Mouse (Mus musculus): ENCODE data around the gene Jazf1. TPM values are rescaled to one million over a fixed set of nuclear protein-coding genes. Genes with fewer than 3 reads are reported as not detected.

The Jazf1 gene
- polyA plus RNA-seq, 1 experiment from 2014 or later, result 10.0 TPM

GRCm38 (mm10) chr6:52851975-52852374, 216.5 kb downstream of the Jazf1 start:
- Histone ChIP-seq H3K36me3 (ENCODE audit: control insufficient read depth, insufficient read depth, low read length) (no peaks in the 10 kb centered on the region), H3K4me3 (ENCODE audit: low read depth, low read length) (no peak overlapping the region), H3K9me3 (ENCODE audit: control insufficient read depth, low read length) (no peaks in the 10 kb centered on the region), H3K27ac (ENCODE audit: low read depth, low read length) (0 out of 2 replicates have a peak overlapping the region, but pooled peaks have one; percentile 45), H3K4me1 (replicated peaks; ENCODE audit: control insufficient read depth, insufficient read depth, low read length) (peaks cover 3% of the 10 kb centered on the region), H3K27me3 (ENCODE audit: control insufficient read depth, insufficient read depth, low read length) (no peaks in the 10 kb centered on the region), H3K9ac (ENCODE audit: low read depth, low read length) (no peak overlapping the region), H3K4me2 (replicated peaks; ENCODE audit: low read depth, low read length) (no peak overlapping the region)
- WGBS, result 50% methylated on average over 3 of the region's 3 CpGs
- DNase-seq (ENCODE audit: low spot score) (no peak), ATAC-seq (ENCODE audit: low FRiP score) (no peak)

GRCm38 (mm10) chr6:52851019-52851418, 217.4 kb downstream of the Jazf1 start:
- Histone ChIP-seq H3K27me3 (ENCODE audit: control insufficient read depth, insufficient read depth, low read length) (no peaks in the 10 kb centered on the region), H3K9me3 (ENCODE audit: control insufficient read depth, low read length) (no peaks in the 10 kb centered on the region), H3K27ac (ENCODE audit: low read depth, low read length) (no peak overlapping the region), H3K36me3 (ENCODE audit: control insufficient read depth, insufficient read depth, low read length) (no peaks in the 10 kb centered on the region), H3K4me2 (replicated peaks; ENCODE audit: low read depth, low read length) (no peak overlapping the region), H3K4me1 (replicated peaks; ENCODE audit: control insufficient read depth, insufficient read depth, low read length) (peaks cover 3% of the 10 kb centered on the region), H3K4me3 (ENCODE audit: low read depth, low read length) (no peak overlapping the region), H3K9ac (ENCODE audit: low read depth, low read length) (no peak overlapping the region)
- ATAC-seq (ENCODE audit: low FRiP score) (no peak), DNase-seq (ENCODE audit: low spot score) (no peak)
- WGBS, result 71% methylated on average over 5 of the region's 5 CpGs

- DNase-seq (ENCODE audit: low spot score), result no peak
- Histone ChIP-seq H3K36me3 (ENCODE audit: control insufficient read depth, insufficient read depth, low read length) (no peaks in the 10 kb centered on the region), H3K4me2 (replicated peaks; ENCODE audit: low read depth, low read length) (no peak overlapping the region), H3K4me1 (replicated peaks; ENCODE audit: control insufficient read depth, insufficient read depth, low read length) (peaks cover 3% of the 10 kb centered on the region), H3K27me3 (ENCODE audit: control insufficient read depth, insufficient read depth, low read length) (no peaks in the 10 kb centered on the region), H3K9ac (ENCODE audit: low read depth, low read length) (no peak overlapping the region), H3K9me3 (ENCODE audit: control insufficient read depth, low read length) (no peaks in the 10 kb centered on the region), H3K4me3 (ENCODE audit: low read depth, low read length) (no peak overlapping the region), H3K27ac (ENCODE audit: low read depth, low read length) (no peak overlapping the region)
- WGBS, result 82% methylated on average over 6 of the region's 6 CpGs
- ATAC-seq (ENCODE audit: low FRiP score), result no peak
These were observed 220.2 kb downstream of the Jazf1 start for GRCm38 (mm10) chr6:52848199-52848598.

- Histone ChIP-seq H3K9ac (ENCODE audit: low read depth, low read length) (no peak overlapping the region), H3K4me2 (replicated peaks; ENCODE audit: low read depth, low read length) (no peak overlapping the region), H3K36me3 (ENCODE audit: control insufficient read depth, insufficient read depth, low read length) (no peaks in the 10 kb centered on the region), H3K9me3 (ENCODE audit: control insufficient read depth, low read length) (no peaks in the 10 kb centered on the region), H3K27ac (ENCODE audit: low read depth, low read length) (no peak overlapping the region), H3K4me3 (ENCODE audit: low read depth, low read length) (no peak overlapping the region), H3K4me1 (replicated peaks; ENCODE audit: control insufficient read depth, insufficient read depth, low read length) (no peaks in the 10 kb centered on the region), H3K27me3 (ENCODE audit: control insufficient read depth, insufficient read depth, low read length) (no peaks in the 10 kb centered on the region)
- ATAC-seq (ENCODE audit: low FRiP score) (no peak), DNase-seq (ENCODE audit: low spot score) (no peak)
- WGBS, result 89% methylated on average over 2 of the region's 2 CpGs
These were observed 222.1 kb downstream of the Jazf1 start for GRCm38 (mm10) chr6:52846314-52846713.

- H3K4me1 ChIP-seq (replicated peaks; ENCODE audit: control insufficient read depth, insufficient read depth, low read length), result no peaks in the 10 kb centered on the region
- H3K27ac ChIP-seq (ENCODE audit: low read depth, low read length), result no peak overlapping the region
- WGBS, result 89% methylated on average over 3 of the region's 3 CpGs
- no peak overlapping the region for H3K4me3 ChIP-seq (ENCODE audit: low read depth, low read length)
- ATAC-seq (ENCODE audit: low FRiP score), result no peak
- no peak overlapping the region for H3K4me2 ChIP-seq (replicated peaks; ENCODE audit: low read depth, low read length)
- H3K36me3 ChIP-seq (ENCODE audit: control insufficient read depth, insufficient read depth, low read length), result no peaks in the 10 kb centered on the region
- no peak overlapping the region for H3K9ac ChIP-seq (ENCODE audit: low read depth, low read length)
- no peak for DNase-seq (ENCODE audit: low spot score)
- H3K27me3 ChIP-seq (ENCODE audit: control insufficient read depth, insufficient read depth, low read length), result no peaks in the 10 kb centered on the region
- H3K9me3 ChIP-seq (ENCODE audit: control insufficient read depth, low read length), result no peaks in the 10 kb centered on the region
These were observed 223.7 kb downstream of the Jazf1 start for GRCm38 (mm10) chr6:52844741-52845140.

GRCm38 (mm10) chr6:52843027-52843426, 225.4 kb downstream of the Jazf1 start:
- H3K9me3 ChIP-seq (ENCODE audit: control insufficient read depth, low read length), result no peaks in the 10 kb centered on the region
- no peaks in the 10 kb centered on the region for H3K4me1 ChIP-seq (replicated peaks; ENCODE audit: control insufficient read depth, insufficient read depth, low read length)
- DNase-seq (ENCODE audit: low spot score) (no peak), ATAC-seq (ENCODE audit: low FRiP score) (no peak)
- H3K27ac ChIP-seq (ENCODE audit: low read depth, low read length), result no peak overlapping the region
- H3K9ac ChIP-seq (ENCODE audit: low read depth, low read length), result no peak overlapping the region
- H3K4me2 ChIP-seq (replicated peaks; ENCODE audit: low read depth, low read length), result no peak overlapping the region
- H3K36me3 ChIP-seq (ENCODE audit: control insufficient read depth, insufficient read depth, low read length), result no peaks in the 10 kb centered on the region
- WGBS, result 67% methylated on average over 4 of the region's 4 CpGs
- no peaks in the 10 kb centered on the region for H3K27me3 ChIP-seq (ENCODE audit: control insufficient read depth, insufficient read depth, low read length)
- H3K4me3 ChIP-seq (ENCODE audit: low read depth, low read length), result no peak overlapping the region

GRCm38 (mm10) chr6:52842598-52842997, 225.8 kb downstream of the Jazf1 start:
- DNase-seq (ENCODE audit: low spot score), result no peak
- Histone ChIP-seq H3K4me1 (replicated peaks; ENCODE audit: control insufficient read depth, insufficient read depth, low read length) (no peaks in the 10 kb centered on the region), H3K36me3 (ENCODE audit: control insufficient read depth, insufficient read depth, low read length) (no peaks in the 10 kb centered on the region), H3K4me3 (ENCODE audit: low read depth, low read length) (no peak overlapping the region), H3K27ac (ENCODE audit: low read depth, low read length) (no peak overlapping the region), H3K4me2 (replicated peaks; ENCODE audit: low read depth, low read length) (no peak overlapping the region), H3K27me3 (ENCODE audit: control insufficient read depth, insufficient read depth, low read length) (no peaks in the 10 kb centered on the region), H3K9ac (ENCODE audit: low read depth, low read length) (no peak overlapping the region), H3K9me3 (ENCODE audit: control insufficient read depth, low read length) (no peaks in the 10 kb centered on the region)
- WGBS, result 83% methylated on average over 6 of the region's 6 CpGs
- no peak for ATAC-seq (ENCODE audit: low FRiP score)

GRCm38 (mm10) chr6:52841611-52842010, 226.8 kb downstream of the Jazf1 start:
- DNase-seq (ENCODE audit: low spot score) (no peak), ATAC-seq (ENCODE audit: low FRiP score) (no peak)
- no peaks in the 10 kb centered on the region for H3K9me3 ChIP-seq (ENCODE audit: control insufficient read depth, low read length)
- no peak overlapping the region for H3K4me2 ChIP-seq (replicated peaks; ENCODE audit: low read depth, low read length)
- H3K4me3 ChIP-seq (ENCODE audit: low read depth, low read length), result no peak overlapping the region
- H3K36me3 ChIP-seq (ENCODE audit: control insufficient read depth, insufficient read depth, low read length), result no peaks in the 10 kb centered on the region
- H3K27me3 ChIP-seq (ENCODE audit: control insufficient read depth, insufficient read depth, low read length), result no peaks in the 10 kb centered on the region
- H3K4me1 ChIP-seq (replicated peaks; ENCODE audit: control insufficient read depth, insufficient read depth, low read length), result no peaks in the 10 kb centered on the region
- no peak overlapping the region for H3K27ac ChIP-seq (ENCODE audit: low read depth, low read length)
- 93% methylated on average over 2 of the region's 2 CpGs for WGBS
- no peak overlapping the region for H3K9ac ChIP-seq (ENCODE audit: low read depth, low read length)

- Histone ChIP-seq H3K4me3 (ENCODE audit: low read depth, low read length) (no peak overlapping the region), H3K27me3 (ENCODE audit: control insufficient read depth, insufficient read depth, low read length) (no peaks in the 10 kb centered on the region), H3K27ac (ENCODE audit: low read depth, low read length) (no peak overlapping the region; the same call in 1 of the 2 replicates), H3K4me1 (replicated peaks; ENCODE audit: control insufficient read depth, insufficient read depth, low read length) (no peaks in the 10 kb centered on the region), H3K9me3 (ENCODE audit: control insufficient read depth, low read length) (no peaks in the 10 kb centered on the region), H3K4me2 (replicated peaks; ENCODE audit: low read depth, low read length) (no peak overlapping the region), H3K9ac (ENCODE audit: low read depth, low read length) (no peak overlapping the region), H3K36me3 (ENCODE audit: control insufficient read depth, insufficient read depth, low read length) (no peaks in the 10 kb centered on the region)
- DNase-seq (ENCODE audit: low spot score) (no peak), ATAC-seq (ENCODE audit: low FRiP score) (no peak)
- 27% methylated on average over 9 of the region's 9 CpGs for WGBS
These were observed 227.8 kb downstream of the Jazf1 start for GRCm38 (mm10) chr6:52840589-52841044.

All from hindbrain, embryonic 11.5 days (tissue).